Mouse (Mus musculus) midbrain, embryonic 12.5 days (tissue): ENCODE measurements at regions not wholly inside any gene's neighbourhood (a gene's known extent, or its start where the extent isn't known, plus 50 kb on each side); places are given as distances from the start of the nearest gene placed in this dataset.

Experiments
- ATAC-seq: fragments of 200-750 bp; cut with Nextera tagmentation; 2 replicates; pipeline ENCODE4 v1.8.0; 2017; ENCODE audit warnings: low read depth, moderate TSS enrichment, moderate library complexity; ENCODE audit not compliant: low FRiP score
- H3K27ac ChIP-seq: fragments of 300-500 bp; sonication (generic); replicated peaks from 2 replicates; pipeline ENCODE4 v1.5.1; 2016; ENCODE audit warnings: mild to moderate bottlenecking
- H3K27me3 ChIP-seq: fragments of 300-500 bp; sonication (generic); 2 replicates; pipeline ENCODE4 v1.6.1; 2016; ENCODE audit warnings: mild to moderate bottlenecking
- H3K36me3 ChIP-seq: fragments of 300-500 bp; sonication (generic); 2 replicates; pipeline ENCODE4 v1.6.1; 2016
- H3K4me1 ChIP-seq: fragments of 300-500 bp; sonication (generic); 2 replicates; pipeline ENCODE4 v1.6.1; 2016
- H3K4me2 ChIP-seq: fragments of 300-500 bp; sonication (generic); replicated peaks from 2 replicates; pipeline ENCODE4 v1.6.1; 2016; ENCODE audit warnings: mild to moderate bottlenecking, moderate library complexity
- H3K4me3 ChIP-seq: fragments of 300-500 bp; sonication (generic); 2 replicates; pipeline ENCODE4 v1.5.1; 2016; ENCODE audit warnings: mild to moderate bottlenecking
- H3K9ac ChIP-seq: fragments of 300-500 bp; sonication (generic); replicated peaks from 2 replicates; pipeline ENCODE4 v1.6.1; 2016; ENCODE audit warnings: mild to moderate bottlenecking, moderate library complexity
- H3K9me3 ChIP-seq: fragments of 300-500 bp; sonication (generic); 2 replicates; pipeline ENCODE4 v1.6.1; 2016; ENCODE audit warnings: mild to moderate bottlenecking
- WGBS: fragments of 180-500 bp; shearing (Covaris S2); methylation state at CpG from one replicate; pipeline ENCODE4 v1.1.7; 2016; 5-methylcytosine and 5-hydroxymethylcytosine counted together

GRCm38 (mm10) chr1:21132340-21132739 is 53.3 kb upstream of the Tram2 start:
- no peaks in the 10 kb centered on the region for H3K4me1 ChIP-seq
- no peak overlapping the region for H3K4me2 ChIP-seq
- ATAC-seq: no peak
- no peaks in the 10 kb centered on the region for H3K27me3 ChIP-seq
- no peak overlapping the region for H3K27ac ChIP-seq
- no peak overlapping the region for H3K4me3 ChIP-seq
- 85% methylated on average over 2 of the region's 2 CpGs for WGBS
- no peaks in the 10 kb centered on the region for H3K9me3 ChIP-seq
- H3K36me3 ChIP-seq: no peaks in the 10 kb centered on the region
- no peak overlapping the region for H3K9ac ChIP-seq

- 79% methylated on average over 4 of the region's 4 CpGs for WGBS
- H3K4me1 ChIP-seq: no peaks in the 10 kb centered on the region
- H3K27ac ChIP-seq: no peak overlapping the region
- ATAC-seq: no peak
- H3K36me3 ChIP-seq: no peaks in the 10 kb centered on the region
- H3K4me3 ChIP-seq: no peak overlapping the region
- no peak overlapping the region for H3K4me2 ChIP-seq
- H3K9me3 ChIP-seq: no peaks in the 10 kb centered on the region
- H3K27me3 ChIP-seq: no peaks in the 10 kb centered on the region
- no peak overlapping the region for H3K9ac ChIP-seq
Measured at GRCm38 (mm10) chr1:21146961-21147360, 67.9 kb upstream of the Tram2 start.

- ATAC-seq: peak; percentile 36
- Histone ChIP-seq H3K36me3 (no peaks in the 10 kb centered on the region), H3K4me3 (no peak overlapping the region)
Measured at GRCm38 (mm10) chr1:21161742-21162141, 56.6 kb upstream of the Tmem14a start.

GRCm38 (mm10) chr1:21166287-21166733 is 52.1 kb upstream of the Tmem14a start:
- ATAC-seq: peak; percentile 96
- no peak overlapping the region for H3K27ac ChIP-seq
- no peaks in the 10 kb centered on the region for H3K36me3 ChIP-seq
- no peaks in the 10 kb centered on the region for H3K9me3 ChIP-seq
- peak overlapping the region; percentile 63 for H3K4me2 ChIP-seq
- peak overlapping the region; percentile 44 for H3K4me3 ChIP-seq
- H3K9ac ChIP-seq: peak overlapping the region; percentile 48; the same call in 1 of the 2 replicates
- under 1% methylated on average over 15 of the region's 15 CpGs for WGBS
- peaks cover 8% of the 10 kb centered on the region; the same call in 1 of the 2 replicates for H3K4me1 ChIP-seq
- peaks cover 9% of the 10 kb centered on the region for H3K27me3 ChIP-seq

More at GRCm38 (mm10) chr1:21161742-21162141, 56.6 kb upstream of the Tmem14a start:
- Histone ChIP-seq H3K27ac (no peak overlapping the region), H3K4me1 (peaks cover 4% of the 10 kb centered on the region; the same call in 1 of the 2 replicates), H3K9me3 (no peaks in the 10 kb centered on the region), H3K4me2 (no peak overlapping the region), H3K27me3 (peaks cover 9% of the 10 kb centered on the region), H3K9ac (no peak overlapping the region)
- WGBS: 23% methylated on average over 5 of the region's 5 CpGs

GRCm38 (mm10) chr1:21166762-21167161 is 51.6 kb upstream of the Tmem14a start:
- Histone ChIP-seq H3K4me3 (peak overlapping the region; percentile 44), H3K36me3 (no peaks in the 10 kb centered on the region), H3K4me1 (peaks cover 8% of the 10 kb centered on the region; the same call in 1 of the 2 replicates), H3K9me3 (no peaks in the 10 kb centered on the region), H3K27ac (no peak overlapping the region), H3K4me2 (peak overlapping the region; percentile 63), H3K27me3 (peaks cover 9% of the 10 kb centered on the region), H3K9ac (peak overlapping the region; percentile 48; the same call in 1 of the 2 replicates)
- peak; percentile 41; the same call in 1 of the 2 replicates for ATAC-seq
- WGBS: 73% methylated on average over 4 of the region's 4 CpGs
